Mouse (Mus musculus) hindbrain, embryonic 12.5 days (tissue): Measurements from ENCODE around the gene Txnip. TPM values are rescaled to one million over a fixed set of nuclear protein-coding genes. Genes with fewer than 3 reads are reported as not detected.
A peak's percentile ranks its signal among the peaks of the same experiment; 100 is the strongest.

Source experiments
- ATAC-seq: fragments of 200-750 bp; cut with Nextera tagmentation; 2 replicates; pipeline ENCODE4 v1.8.0; 2017; ENCODE audit warnings: moderate TSS enrichment; ENCODE audit not compliant: low FRiP score
- H3K27ac ChIP-seq: fragments of 300-500 bp; sonication (generic); 2 replicates; pipeline ENCODE4 v1.5.1; 2016; ENCODE audit warnings: mild to moderate bottlenecking
- H3K27me3 ChIP-seq: fragments of 300-500 bp; sonication (generic); 2 replicates; pipeline ENCODE4 v1.6.1; 2016; ENCODE audit warnings: mild to moderate bottlenecking
- H3K36me3 ChIP-seq: fragments of 300-500 bp; sonication (generic); 2 replicates; pipeline ENCODE4 v1.6.1; 2016; ENCODE audit warnings: mild to moderate bottlenecking
- H3K4me1 ChIP-seq: fragments of 300-500 bp; sonication (generic); 2 replicates; pipeline ENCODE4 v1.6.1; 2016
- H3K4me2 ChIP-seq: fragments of 300-500 bp; sonication (generic); replicated peaks from 2 replicates; pipeline ENCODE4 v1.6.1; 2016; ENCODE audit warnings: mild to moderate bottlenecking
- H3K4me3 ChIP-seq: fragments of 300-500 bp; sonication (generic); 2 replicates; pipeline ENCODE4 v1.5.1; 2016; ENCODE audit warnings: mild to moderate bottlenecking
- H3K9ac ChIP-seq: fragments of 300-500 bp; sonication (generic); 2 replicates; pipeline ENCODE4 v1.6.1; 2016; ENCODE audit warnings: mild to moderate bottlenecking, moderate library complexity
- H3K9me3 ChIP-seq: fragments of 300-500 bp; sonication (generic); replicated peaks from 2 replicates; pipeline ENCODE4 v1.6.1; 2016; ENCODE audit warnings: mild to moderate bottlenecking
- WGBS: fragments of 180-500 bp; shearing (Covaris S2); methylation state at CpG from one replicate; pipeline ENCODE4 v1.1.7; 2016; 5-methylcytosine and 5-hydroxymethylcytosine counted together
- polyA plus RNA-seq: library from polyadenylated mRNA; unstranded; fragments of >200 nt; fragmentation: Nextera tagmentation; extraction: Ambion mirVana; gene quantifications from 2 replicates; pipeline ENCODE4 v1.2.1, GENCODE M21; 2016

The Txnip gene
- polyA plus RNA-seq, 1 experiment from 2014 or later = 58.7 TPM

- ATAC-seq = no peak
- H3K27ac ChIP-seq = no peak overlapping the region; the same call in 1 of the 2 replicates
- peaks cover 34% of the 10 kb centered on the region for H3K4me1 ChIP-seq
- 94% methylated on average over 8 of the region's 8 CpGs for WGBS
- no peak overlapping the region for H3K4me3 ChIP-seq
- H3K9ac ChIP-seq = no peak overlapping the region
- H3K9me3 ChIP-seq = no peaks in the 10 kb centered on the region
- H3K27me3 ChIP-seq = no peaks in the 10 kb centered on the region
- H3K36me3 ChIP-seq = peaks cover 21% of the 10 kb centered on the region
- no peak overlapping the region for H3K4me2 ChIP-seq
Measured at GRCm38 (mm10) chr3:96563267-96563666, 5.5 kb downstream of the Txnip start.

- Histone ChIP-seq H3K4me2 (no peak overlapping the region), H3K27ac (peak overlapping the region; percentile 30; the same call in 1 of the 2 replicates), H3K9me3 (no peaks in the 10 kb centered on the region), H3K27me3 (no peaks in the 10 kb centered on the region), H3K4me3 (no peak overlapping the region), H3K9ac (no peak overlapping the region), H3K36me3 (peaks cover 21% of the 10 kb centered on the region), H3K4me1 (peaks cover 27% of the 10 kb centered on the region)
- no peak for ATAC-seq
- WGBS = 74% methylated on average over 10 of the region's 10 CpGs
Measured at GRCm38 (mm10) chr3:96563911-96564632, 6.3 kb downstream of the Txnip start.

DNA sequence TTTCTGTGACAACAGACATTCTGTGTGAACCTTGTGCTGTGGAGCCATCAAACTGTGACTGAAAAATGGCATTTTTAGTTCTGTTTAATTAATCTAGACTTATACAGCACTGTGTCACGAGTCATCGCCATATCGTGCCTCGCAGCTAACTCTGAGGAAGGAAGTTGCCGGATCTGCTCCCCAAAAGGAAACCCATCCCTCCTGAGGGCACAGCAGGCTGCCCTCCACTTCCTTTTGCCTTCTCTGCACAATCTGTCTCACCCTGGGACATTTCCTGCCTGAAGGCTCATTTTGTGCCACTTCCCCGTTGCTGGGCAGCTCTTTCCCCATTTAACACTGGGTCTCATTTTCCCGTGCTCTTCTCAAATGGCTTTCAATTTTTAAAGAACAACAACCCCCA, 6.9 kb downstream of the Txnip start:
- 72% methylated on average over 7 of the region's 7 CpGs for WGBS

GRCm38 (mm10) chr3:96565105-96565504, 7.3 kb downstream of the Txnip start:
- Histone ChIP-seq H3K9me3 (no peaks in the 10 kb centered on the region), H3K4me1 (peaks cover 16% of the 10 kb centered on the region), H3K9ac (no peak overlapping the region), H3K27ac (no peak overlapping the region), H3K36me3 (peaks cover 14% of the 10 kb centered on the region), H3K27me3 (no peaks in the 10 kb centered on the region), H3K4me2 (no peak overlapping the region), H3K4me3 (no peak overlapping the region)
- WGBS = 89% methylated on average over 3 of the region's 3 CpGs
- ATAC-seq = no peak

More for the DNA sequence above, 6.9 kb downstream of the Txnip start:
- no peak overlapping the region for H3K4me3 ChIP-seq
- no peak overlapping the region for H3K9ac ChIP-seq
- H3K4me1 ChIP-seq = peaks cover 21% of the 10 kb centered on the region
- H3K9me3 ChIP-seq = no peaks in the 10 kb centered on the region
- no peaks in the 10 kb centered on the region for H3K27me3 ChIP-seq
- peaks cover 19% of the 10 kb centered on the region for H3K36me3 ChIP-seq
- no peak for ATAC-seq
- H3K27ac ChIP-seq = peak overlapping the region; percentile 30; the same call in 1 of the 2 replicates
- H3K4me2 ChIP-seq = no peak overlapping the region

DNA sequence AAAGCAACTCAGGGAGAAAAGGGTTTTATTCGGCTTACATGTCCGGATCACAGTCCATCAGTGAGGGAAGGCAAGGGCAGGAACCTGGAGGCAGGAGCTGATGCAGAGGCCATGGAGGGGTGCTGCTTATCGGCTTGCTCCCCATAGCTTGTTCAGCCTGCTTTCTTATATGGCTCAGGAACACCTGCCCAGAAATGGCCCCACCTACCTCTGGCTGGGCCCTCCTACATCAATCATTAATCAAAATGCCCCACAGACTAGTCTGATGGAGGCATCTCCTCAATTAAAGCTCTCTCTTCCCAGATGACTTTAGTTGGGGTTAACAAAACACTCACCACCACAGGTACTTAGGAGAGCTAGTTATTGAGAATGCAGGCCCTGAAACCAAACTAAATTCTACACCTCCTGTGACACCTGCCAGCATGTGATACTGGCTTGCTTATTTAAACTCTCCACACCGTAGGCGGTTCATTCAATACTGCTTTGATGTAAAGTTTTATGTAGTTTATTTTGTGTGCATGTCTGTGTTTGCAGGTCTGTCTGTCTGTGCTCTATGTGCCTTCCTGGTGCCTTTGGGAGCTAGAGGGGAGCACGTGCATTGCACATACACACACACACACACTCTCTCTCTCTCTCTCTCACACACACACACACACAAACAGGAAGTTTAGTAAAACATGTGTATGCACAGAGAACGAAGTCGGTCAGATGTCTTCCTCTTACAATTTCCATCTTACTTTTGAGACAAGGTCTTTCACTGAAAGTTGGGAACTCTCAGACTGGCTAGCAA, 9.1 kb downstream of the Txnip start:
- H3K4me2 ChIP-seq = no peak overlapping the region
- no peaks in the 10 kb centered on the region for H3K9me3 ChIP-seq
- no peak overlapping the region for H3K4me3 ChIP-seq
- peaks cover 2% of the 10 kb centered on the region; the same call in 1 of the 2 replicates for H3K4me1 ChIP-seq
- H3K9ac ChIP-seq = no peak overlapping the region
- H3K27ac ChIP-seq = no peak overlapping the region
- no peak for ATAC-seq
- no peaks in the 10 kb centered on the region for H3K36me3 ChIP-seq
- H3K27me3 ChIP-seq = no peaks in the 10 kb centered on the region
- 88% methylated on average over 8 of the region's 8 CpGs for WGBS

GRCm38 (mm10) chr3:96568605-96569004, 10.8 kb downstream of the Txnip start:
- Histone ChIP-seq H3K4me1 (peaks cover 2% of the 10 kb centered on the region; the same call in 1 of the 2 replicates), H3K27ac (no peak overlapping the region), H3K36me3 (no peaks in the 10 kb centered on the region), H3K9ac (no peak overlapping the region), H3K4me2 (no peak overlapping the region), H3K27me3 (no peaks in the 10 kb centered on the region), H3K4me3 (no peak overlapping the region), H3K9me3 (no peaks in the 10 kb centered on the region)
- ATAC-seq = no peak
- 69% methylated on average over 8 of the region's 8 CpGs for WGBS

DNA sequence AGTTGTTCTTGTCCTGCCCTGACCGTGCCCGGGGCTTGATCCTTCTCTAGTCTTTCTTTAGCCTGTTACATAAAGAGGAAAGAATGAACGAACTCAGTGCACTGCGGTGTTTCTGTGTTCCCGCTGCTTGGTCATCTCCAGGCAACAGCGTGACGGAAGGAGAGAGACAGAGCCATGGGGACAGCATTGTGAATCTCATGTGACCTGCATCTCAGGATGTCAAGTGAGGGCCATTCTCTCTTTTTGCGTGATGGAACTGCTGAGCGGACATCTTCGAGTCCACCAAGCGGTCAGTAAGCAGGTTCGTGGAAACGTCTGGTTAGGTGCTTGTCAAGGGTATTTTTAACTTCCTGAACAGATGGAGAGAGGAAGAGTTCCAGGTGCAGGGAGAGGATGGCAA, 11.7 kb downstream of the Txnip start:
- ATAC-seq = no peak
- H3K4me1 ChIP-seq = peaks cover 2% of the 10 kb centered on the region; the same call in 1 of the 2 replicates
- H3K36me3 ChIP-seq = no peaks in the 10 kb centered on the region
- no peaks in the 10 kb centered on the region for H3K9me3 ChIP-seq
- no peak overlapping the region for H3K27ac ChIP-seq
- no peaks in the 10 kb centered on the region for H3K27me3 ChIP-seq
- H3K4me2 ChIP-seq = no peak overlapping the region
- no peak overlapping the region for H3K9ac ChIP-seq
- no peak overlapping the region for H3K4me3 ChIP-seq
- WGBS = 85% methylated on average over 13 of the region's 13 CpGs

- 85% methylated on average over 11 of the region's 11 CpGs for WGBS
Measured at GRCm38 (mm10) chr3:96569966-96570605, 12.3 kb downstream of the Txnip start.

DNA sequence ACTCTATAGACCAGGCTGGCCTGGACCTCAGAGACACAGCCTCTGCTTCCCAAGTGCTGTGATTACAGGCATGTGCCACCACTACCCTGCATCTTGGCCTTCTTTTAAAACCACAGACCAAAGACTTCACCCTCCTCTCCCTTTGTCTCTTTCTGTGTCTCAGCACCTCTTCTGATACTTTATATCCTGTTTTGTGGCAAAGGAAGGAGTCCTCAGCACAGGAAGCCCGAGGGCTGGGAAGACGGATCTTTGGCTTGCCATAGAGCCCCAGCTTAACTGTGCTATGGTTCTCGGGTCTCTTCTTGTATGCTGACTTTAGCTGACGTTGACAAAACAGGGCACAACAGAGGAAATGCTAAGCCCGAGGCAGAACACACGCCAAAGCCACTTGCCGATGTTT, 12.9 kb downstream of the Txnip start:
- no peaks in the 10 kb centered on the region for H3K27me3 ChIP-seq
- H3K4me1 ChIP-seq = no peaks in the 10 kb centered on the region
- H3K9ac ChIP-seq = no peak overlapping the region
- no peak overlapping the region for H3K4me2 ChIP-seq
- no peak for ATAC-seq
- H3K27ac ChIP-seq = no peak overlapping the region
- no peak overlapping the region for H3K4me3 ChIP-seq
- H3K36me3 ChIP-seq = no peaks in the 10 kb centered on the region
- WGBS = 82% methylated on average over 7 of the region's 7 CpGs
- H3K9me3 ChIP-seq = no peaks in the 10 kb centered on the region

More at GRCm38 (mm10) chr3:96569966-96570605, 12.3 kb downstream of the Txnip start:
- H3K9me3 ChIP-seq = no peaks in the 10 kb centered on the region
- ATAC-seq = no peak
- H3K4me1 ChIP-seq = no peaks in the 10 kb centered on the region
- no peaks in the 10 kb centered on the region for H3K27me3 ChIP-seq
- H3K4me3 ChIP-seq = no peak overlapping the region
- H3K36me3 ChIP-seq = no peaks in the 10 kb centered on the region
- no peak overlapping the region for H3K4me2 ChIP-seq
- H3K27ac ChIP-seq = no peak overlapping the region
- no peak overlapping the region for H3K9ac ChIP-seq

GRCm38 (mm10) chr3:96571336-96571735, 13.6 kb downstream of the Txnip start:
- H3K27ac ChIP-seq = no peak overlapping the region

DNA sequence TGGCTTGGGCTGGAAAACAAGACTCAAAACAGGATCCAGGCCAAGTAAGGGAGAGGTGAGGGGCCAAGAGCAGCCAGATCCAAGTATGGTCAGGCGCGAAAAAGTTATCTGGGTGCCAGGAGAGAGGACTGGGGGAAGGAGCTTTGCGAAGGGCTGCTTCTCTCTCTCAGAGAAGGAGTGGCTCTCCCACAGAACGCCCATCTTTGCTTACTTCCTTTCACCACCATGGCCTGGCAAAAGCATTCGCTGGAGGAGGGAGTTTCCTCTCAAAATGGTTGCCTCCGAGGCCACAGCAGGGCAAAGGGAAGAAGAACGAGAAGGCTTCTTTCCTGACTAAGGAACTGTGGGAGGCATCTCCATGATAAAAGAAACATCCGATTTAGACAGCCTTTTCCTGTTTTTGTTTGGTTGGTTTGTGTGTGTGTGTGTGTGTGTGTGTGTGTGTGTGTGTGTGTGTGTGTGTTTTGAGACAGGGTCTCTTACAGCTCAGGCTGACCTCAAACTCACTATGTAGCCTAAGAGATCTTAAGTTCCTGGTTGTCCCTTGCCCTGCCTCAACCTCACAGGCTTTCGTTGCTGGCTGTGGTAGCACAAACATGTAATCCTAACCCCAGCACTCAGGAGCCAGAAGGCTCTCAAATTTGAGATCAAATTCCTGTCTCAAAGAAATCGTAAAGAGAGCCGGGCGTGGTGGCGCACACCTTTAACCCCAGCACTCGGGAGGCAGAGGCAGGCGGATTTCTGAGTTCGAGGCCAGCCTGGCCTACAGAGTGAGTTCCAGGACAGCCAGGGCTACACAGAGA, 14.3 kb downstream of the Txnip start:
- 79% methylated on average over 16 of the region's 16 CpGs for WGBS
- Histone ChIP-seq H3K4me3 (no peak overlapping the region), H3K9ac (no peak overlapping the region), H3K4me1 (peaks cover 10% of the 10 kb centered on the region), H3K36me3 (no peaks in the 10 kb centered on the region), H3K27ac (no peak overlapping the region), H3K27me3 (no peaks in the 10 kb centered on the region), H3K9me3 (no peaks in the 10 kb centered on the region), H3K4me2 (no peak overlapping the region)
- no peak for ATAC-seq

More at GRCm38 (mm10) chr3:96571336-96571735, 13.6 kb downstream of the Txnip start:
- Histone ChIP-seq H3K4me3 (no peak overlapping the region), H3K9ac (no peak overlapping the region), H3K9me3 (no peaks in the 10 kb centered on the region), H3K4me1 (peaks cover 2% of the 10 kb centered on the region), H3K4me2 (no peak overlapping the region), H3K27me3 (no peaks in the 10 kb centered on the region), H3K36me3 (no peaks in the 10 kb centered on the region)
- WGBS = 87% methylated on average over 2 of the region's 2 CpGs
- ATAC-seq = no peak
